Mouse (Mus musculus) heart, adult 2 months (tissue): ENCODE data around the gene Cfap54. TPM values are rescaled to one million over a fixed set of nuclear protein-coding genes. Genes with fewer than 3 reads are reported as not detected.

Experiments
- DNase-seq, 2 experiments: peaks; one replicate each; pipeline ENCODE4 v3.0.0; 2021
- H3K27ac ChIP-seq: fragments of 200-600 bp; 2 replicates; pipeline ENCODE4 v1.8.1; 2022
- H3K27me3 ChIP-seq: fragments of 200-500 bp; 2 replicates; pipeline ENCODE4 v1.6.1; 2012; ENCODE audit warnings: mild to moderate bottlenecking, low read length, inconsistent platforms, mixed read lengths; ENCODE audit not compliant: control insufficient read depth, insufficient read depth
- H3K36me3 ChIP-seq: fragments of 200-500 bp; 2 replicates; pipeline ENCODE4 v1.6.1; 2012; ENCODE audit warnings: low read length, inconsistent platforms; ENCODE audit not compliant: control insufficient read depth, insufficient read depth
- H3K4me1 ChIP-seq: fragments of 200-500 bp; 2 replicates; pipeline ENCODE4 v1.6.1; 2011; ENCODE audit warnings: low read length; ENCODE audit not compliant: control insufficient read depth, insufficient read depth
- H3K4me3 ChIP-seq: fragments of 200-600 bp; 2 replicates; pipeline ENCODE4 v1.8.1; 2022
- H3K79me2 ChIP-seq: fragments of 200-500 bp; replicated peaks from 2 replicates; pipeline ENCODE4 v1.6.1; 2012; ENCODE audit warnings: mild to moderate bottlenecking, inconsistent platforms, low read length, moderate library complexity, mixed read lengths; ENCODE audit not compliant: control insufficient read depth, insufficient read depth
- H3K9ac ChIP-seq: fragments of 200-500 bp; 2 replicates; pipeline ENCODE4 v1.6.1; 2012; ENCODE audit warnings: low read depth, mild to moderate bottlenecking, control low read depth, inconsistent platforms, low read length, mixed read lengths
- CTCF ChIP-seq: fragments of 200-600 bp; IDR thresholded peaks from 2 replicates; pipeline ENCODE4 v1.8.1; 2022; ENCODE audit warnings: antibody characterized with exemption, mild to moderate bottlenecking, moderate library complexity
- EP300 ChIP-seq: fragments of 200-500 bp; IDR thresholded peaks from 2 replicates; pipeline ENCODE4 v1.6.1; 2011; ENCODE audit warnings: low read depth, low read length, control low read depth; ENCODE audit not compliant: insufficient read depth
- POLR2A ChIP-seq: fragments of 200-500 bp; IDR thresholded peaks from 2 replicates; pipeline ENCODE4 v1.6.1; 2011; ENCODE audit warnings: mild to moderate bottlenecking, low read depth, low read length, control low read depth; ENCODE audit not compliant: insufficient read depth
- WGBS: fragments of 180-500 bp; shearing (Covaris S2); methylation state at CpG from one replicate; pipeline ENCODE4 v1.1.7; 2018; 5-methylcytosine and 5-hydroxymethylcytosine counted together
- intact Hi-C: fragments of 180-260 bp; cut with DNase I; formaldehyde crosslinking; loops from one replicate; pipeline ENCODE4 v1.15.1; 2025
- polyA plus RNA-seq: library from polyadenylated mRNA; depleted of rRNA; stranded (reverse); fragments of >200 nt; gene quantifications from 2 replicates; pipeline ENCODE4 v1.2.3, GENCODE M21; 2012
- total RNA-seq, 2 experiments: library from RNA; stranded (reverse); gene quantifications; 2 replicates each; pipeline ENCODE4 v1.2.3; 2021

Cfap54 gene
- total and polyA plus RNA-seq, 3 experiments: 0.26 to 0.82 (median 0.47) TPM

DNA sequence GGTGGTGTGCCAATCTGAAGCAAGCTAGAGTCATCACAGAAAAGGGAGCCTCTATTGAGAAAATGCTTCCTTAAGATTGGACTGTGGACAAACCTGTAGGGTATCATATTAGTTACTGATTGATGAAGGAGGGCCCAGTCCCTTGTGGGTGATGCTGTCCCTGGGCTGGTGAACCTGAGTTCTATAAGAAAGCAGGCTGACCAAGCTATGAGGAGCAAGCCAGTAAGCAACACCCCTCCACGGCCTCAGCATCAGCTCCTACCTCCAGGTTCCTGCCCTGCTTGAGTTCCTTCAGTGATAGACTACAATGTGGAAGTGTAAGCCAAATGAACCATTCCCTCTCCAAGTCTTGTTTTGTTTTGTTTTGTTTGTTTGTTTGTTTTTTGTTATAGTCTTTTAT lies 162.9 kb downstream of the Cfap54 start:
- no peak for TF ChIP-seq EP300
- no peak for TF ChIP-seq POLR2A
- TF ChIP-seq CTCF: no peak
- DNase-seq: no peak
- Histone ChIP-seq H3K36me3 (no peaks in the 10 kb centered on the region), H3K79me2 (no peaks in the 10 kb centered on the region; the same call in 1 of the 2 replicates), H3K4me3 (no peak overlapping the region), H3K27me3 (0 out of 2 replicates have a peak, but pooled peaks cover 2% of the 10 kb centered on the region), H3K27ac (no peak overlapping the region), H3K4me1 (no peaks in the 10 kb centered on the region), H3K9ac (no peak overlapping the region)
- intact Hi-C loops: no loop called here
- 61% methylated on average over 1 of the region's 1 CpGs for WGBS

DNA sequence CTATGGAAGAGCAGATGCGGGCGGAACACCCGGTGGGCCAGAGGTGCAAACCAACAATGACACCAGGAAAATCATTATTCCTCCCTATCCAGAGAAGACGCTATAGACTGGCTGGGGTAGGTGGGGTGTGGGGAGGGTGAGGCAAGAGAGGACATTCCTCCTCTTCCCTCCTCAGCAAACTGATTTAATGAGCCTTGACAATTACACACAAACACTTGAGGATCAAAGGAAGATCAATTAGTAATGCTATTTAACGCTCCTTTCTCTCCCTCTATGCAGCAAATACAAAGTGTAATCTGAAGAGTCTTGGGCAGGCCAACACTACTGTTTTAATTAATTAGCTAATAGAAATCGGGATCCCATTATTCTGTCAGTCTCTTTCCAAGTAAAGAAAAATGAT lies 174.2 kb downstream of the Cfap54 start:
- Histone ChIP-seq H3K36me3 (no peaks in the 10 kb centered on the region), H3K79me2 (no peaks in the 10 kb centered on the region), H3K27ac (no peak overlapping the region), H3K4me3 (no peak overlapping the region), H3K27me3 (no peaks in the 10 kb centered on the region), H3K4me1 (no peaks in the 10 kb centered on the region), H3K9ac (no peak overlapping the region)
- TF ChIP-seq CTCF (no peak), EP300 (no peak), POLR2A (no peak)
- intact Hi-C loops: no loop called here
- no peak for DNase-seq
- WGBS: 70% methylated on average over 6 of the region's 6 CpGs

DNA sequence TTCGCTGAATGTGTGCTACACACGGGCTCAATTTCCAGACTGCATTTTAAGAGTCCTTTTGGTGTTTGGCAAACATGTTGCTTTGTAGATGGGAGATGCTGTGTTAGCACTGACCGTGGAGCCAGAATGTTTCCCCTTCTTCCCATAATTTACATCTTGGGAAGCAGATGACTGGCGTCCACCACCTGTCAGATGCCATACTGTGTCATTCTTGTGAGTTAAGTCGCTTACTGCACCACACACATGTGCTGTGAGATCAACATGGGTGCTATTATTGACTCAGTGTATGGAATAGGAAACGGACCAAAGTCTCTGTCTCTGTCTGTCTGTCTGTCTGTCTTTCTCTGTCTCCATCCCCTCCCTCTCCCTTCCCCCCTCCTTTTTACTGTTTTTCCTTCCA lies 193.0 kb downstream of the Cfap54 start:
- no peak for DNase-seq
- TF ChIP-seq EP300 (no peak), CTCF (no peak), POLR2A (no peak)
- Histone ChIP-seq H3K27ac (no peak overlapping the region), H3K79me2 (no peaks in the 10 kb centered on the region), H3K4me3 (no peak overlapping the region), H3K4me1 (no peaks in the 10 kb centered on the region), H3K36me3 (no peaks in the 10 kb centered on the region), H3K9ac (no peak overlapping the region), H3K27me3 (no peaks in the 10 kb centered on the region)
- 77% methylated on average over 6 of the region's 6 CpGs for whole genome bisulfite sequencing
- intact Hi-C loops: no loop called here

DNA sequence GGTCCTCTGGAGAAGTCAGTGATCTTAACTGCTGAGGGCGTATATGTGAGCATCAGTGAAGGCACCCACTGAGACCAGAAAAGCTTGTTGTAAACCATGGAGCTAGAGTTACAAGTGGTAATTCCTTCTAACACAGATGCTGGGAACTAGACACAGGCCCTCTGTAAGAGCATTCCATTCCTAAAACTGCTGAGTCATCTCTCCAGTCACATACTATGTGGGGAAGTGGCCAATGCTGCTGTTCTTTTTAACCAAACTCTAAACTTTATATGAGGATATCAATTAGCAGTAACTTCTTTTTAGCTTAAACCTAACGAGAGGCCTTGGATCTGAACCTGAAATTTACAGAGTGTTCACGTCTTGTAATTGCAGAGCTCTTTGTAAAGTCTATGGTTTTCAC lies 203.4 kb downstream of the Cfap54 start:
- DNase-seq: no peak
- Histone ChIP-seq H3K27ac (no peak overlapping the region), H3K9ac (no peak overlapping the region), H3K27me3 (no peaks in the 10 kb centered on the region; the same call in 1 of the 2 replicates), H3K79me2 (no peaks in the 10 kb centered on the region), H3K4me3 (no peak overlapping the region), H3K36me3 (no peaks in the 10 kb centered on the region), H3K4me1 (no peaks in the 10 kb centered on the region)
- no peak for TF ChIP-seq POLR2A
- no peak for TF ChIP-seq EP300
- no peak for TF ChIP-seq CTCF
- WGBS: 88% methylated on average over 3 of the region's 3 CpGs
- intact Hi-C loops: no loop called here

DNA sequence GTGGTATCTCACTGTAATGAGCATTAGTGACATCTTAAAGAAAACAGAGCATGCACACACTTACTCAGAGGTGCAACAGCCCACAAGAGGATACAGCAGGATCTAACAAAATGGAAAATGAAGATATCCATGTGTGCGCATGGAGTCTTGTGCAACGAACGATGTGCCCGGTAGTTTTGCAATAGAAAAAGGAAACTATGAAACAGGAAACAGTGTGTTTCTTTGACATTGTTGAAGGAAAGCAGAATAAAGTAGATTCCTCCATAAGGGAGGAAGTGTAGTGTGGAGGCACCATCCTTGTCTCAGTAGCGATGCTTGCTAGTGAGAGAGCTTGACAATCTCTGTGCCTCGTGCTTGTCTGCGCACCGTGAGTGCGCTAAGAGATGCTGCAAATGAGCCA lies 240.4 kb downstream of the Cfap54 start:
- 76% methylated on average over 9 of the region's 9 CpGs for WGBS
- Histone ChIP-seq H3K9ac (no peak overlapping the region), H3K79me2 (no peaks in the 10 kb centered on the region), H3K36me3 (no peaks in the 10 kb centered on the region), H3K27ac (no peak overlapping the region), H3K27me3 (no peaks in the 10 kb centered on the region), H3K4me1 (no peaks in the 10 kb centered on the region), H3K4me3 (no peak overlapping the region)
- intact Hi-C loops: no loop called here
- no peak for DNase-seq
- TF ChIP-seq EP300 (no peak), POLR2A (no peak), CTCF (no peak)

DNA sequence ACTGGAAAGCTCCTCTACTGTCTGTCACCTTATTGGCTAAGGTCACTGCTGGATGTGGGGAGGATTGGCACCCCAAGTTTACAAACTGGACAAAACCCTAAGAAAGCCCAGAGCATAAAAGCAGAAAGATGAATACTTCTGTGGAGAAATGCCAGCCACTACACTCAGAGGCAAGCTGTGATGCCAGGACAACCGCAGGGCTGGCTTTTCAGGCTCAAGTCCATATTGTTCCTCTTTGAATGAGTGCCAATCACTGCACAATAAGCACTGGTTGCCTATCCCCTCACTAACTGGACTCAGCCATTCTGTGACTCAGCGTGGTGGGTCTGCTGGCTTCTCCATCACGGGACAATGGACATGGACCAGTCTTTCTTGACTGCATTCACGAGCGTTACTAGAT lies 243.8 kb downstream of the Cfap54 start:
- H3K27me3 ChIP-seq: no peaks in the 10 kb centered on the region
- intact Hi-C loops: no loop called here
- no peak for DNase-seq
- no peaks in the 10 kb centered on the region for H3K36me3 ChIP-seq
- H3K27ac ChIP-seq: no peak overlapping the region
- H3K4me1 ChIP-seq: no peaks in the 10 kb centered on the region
- no peaks in the 10 kb centered on the region for H3K79me2 ChIP-seq
- no peak overlapping the region for H3K4me3 ChIP-seq
- H3K9ac ChIP-seq: no peak overlapping the region
- no peak for TF ChIP-seq POLR2A
- no peak for TF ChIP-seq EP300
- no peak for TF ChIP-seq CTCF
- WGBS: 75% methylated on average over 5 of the region's 5 CpGs
